Mouse (Mus musculus) urinary bladder, adult 2 months (tissue): ENCODE data around the gene Gm17728. TPM values are rescaled to one million over a fixed set of nuclear protein-coding genes. Genes with fewer than 3 reads are reported as not detected.
"Not testable (repeated sequence)": the region's sequence is repeated elsewhere in the genome, so short reads cannot be mapped to it uniquely, and the experiment has no call there.

ENCODE experiments used
- DNase-seq: peaks from one replicate; pipeline ENCODE4 v3.0.0; 2022; ENCODE audit warnings: low spot score
- polyA plus RNA-seq: library from polyadenylated mRNA; depleted of rRNA; stranded (reverse); fragments of >200 nt; gene quantifications from 2 replicates; pipeline ENCODE4 v1.2.3, GENCODE M21; 2012; rRNA removed

Gm17728 gene
- not detected in 2 replicates for polyA plus RNA-seq

DNA sequence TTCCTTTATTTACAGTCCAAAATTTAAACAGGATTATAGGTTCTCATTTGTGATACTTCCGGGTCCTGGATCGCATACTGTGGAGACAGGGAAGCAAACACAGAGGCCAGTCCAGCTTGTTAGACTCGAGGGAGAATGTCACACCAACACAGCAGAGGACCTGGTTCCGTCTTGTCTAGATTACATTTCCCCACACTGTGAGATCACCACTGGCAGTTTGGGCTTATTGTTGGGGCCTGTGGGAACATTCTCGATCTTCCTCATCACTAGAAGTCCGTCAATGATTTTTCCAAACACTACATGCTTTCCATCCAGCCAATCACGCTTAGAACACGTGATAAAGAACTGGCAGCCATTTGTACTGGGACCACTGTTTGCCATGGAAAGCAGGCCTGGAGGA lies at the start of gene Gm17728:
Gene Gm17728, plus strand, starts transcription at position 301 of the 400 bp plus-strand sequence.
- DNase-seq = not testable (repeated sequence)

- DNase-seq = no peak
Measured at GRCm38 (mm10) chr17:9397493-9397892, 24.4 kb upstream of the Gm17728 start.

- no peak for DNase-seq
Measured at GRCm38 (mm10) chr17:9398551-9398950, 23.3 kb upstream of the Gm17728 start.

GRCm38 (mm10) chr17:9403991-9404390 lies 17.9 kb upstream of the Gm17728 start:
- DNase-seq = no peak

DNA sequence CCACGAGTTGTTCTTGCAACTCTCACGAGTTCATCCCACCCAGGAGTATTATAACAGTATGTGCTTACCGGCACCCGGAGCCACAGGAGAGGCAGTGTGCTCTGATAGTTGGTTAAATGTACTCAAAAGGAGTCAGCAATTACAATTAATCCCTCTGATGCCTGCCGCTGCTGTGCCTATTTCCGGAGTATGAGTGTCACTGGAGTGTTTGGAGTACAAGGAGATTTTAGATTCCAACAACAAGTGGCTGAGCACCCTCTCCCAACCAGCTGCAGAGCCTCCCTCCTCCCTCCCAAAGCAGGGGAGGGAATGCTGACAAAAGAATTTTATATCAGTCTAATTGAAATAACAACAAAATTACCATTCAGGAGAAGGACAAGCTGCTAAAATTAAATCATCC lies 14.2 kb upstream of the Gm17728 start:
- no peak for DNase-seq

DNA sequence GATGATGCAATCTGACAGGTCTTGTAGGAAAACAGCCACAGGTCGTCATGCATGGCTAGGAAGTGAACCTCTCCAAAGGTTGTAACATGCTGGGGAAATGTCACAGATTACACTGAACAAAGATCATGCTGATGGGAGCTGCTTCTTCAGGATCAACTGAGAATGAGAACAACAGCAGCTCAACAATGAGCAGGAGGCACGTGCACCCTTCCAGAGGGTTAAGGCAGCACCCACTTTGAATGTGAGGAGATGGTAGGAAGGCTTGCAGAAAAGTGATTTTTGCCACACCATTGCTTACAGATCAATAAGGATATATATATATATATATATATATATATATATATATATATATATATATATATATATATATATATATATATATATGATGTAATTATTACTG lies 2.8 kb upstream of the Gm17728 start:
- DNase-seq = no peak

DNA sequence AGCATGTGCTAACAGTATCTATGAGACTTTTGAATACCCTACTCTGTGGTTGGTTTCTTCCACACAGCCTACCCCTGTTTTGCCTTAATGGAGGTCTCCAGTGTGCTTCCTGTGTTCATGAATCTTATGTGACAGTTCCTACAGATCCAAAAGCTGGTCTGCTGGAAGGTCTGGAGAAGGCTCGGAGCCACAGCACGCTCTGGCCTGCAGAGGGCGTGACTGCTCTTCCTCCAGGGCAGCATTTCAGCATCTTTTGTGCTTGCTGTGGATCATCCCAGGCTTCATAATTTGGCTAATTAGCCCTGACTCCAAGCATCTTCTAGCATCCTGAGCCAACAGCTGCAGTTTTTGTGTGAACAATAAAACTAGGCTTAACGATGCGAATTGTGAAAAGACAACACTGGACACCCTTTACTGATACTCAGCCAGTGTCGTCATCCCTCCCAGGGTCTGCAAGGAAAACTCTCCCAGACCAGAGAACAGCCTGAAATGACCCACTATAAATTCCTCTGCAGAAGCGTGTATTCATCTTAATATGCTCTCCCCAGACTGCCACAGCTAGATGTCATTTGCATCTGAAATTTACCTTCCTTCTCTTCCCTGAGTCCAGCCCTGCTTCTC lies 6.6 kb downstream of the Gm17728 start:
- DNase-seq = no peak

DNA sequence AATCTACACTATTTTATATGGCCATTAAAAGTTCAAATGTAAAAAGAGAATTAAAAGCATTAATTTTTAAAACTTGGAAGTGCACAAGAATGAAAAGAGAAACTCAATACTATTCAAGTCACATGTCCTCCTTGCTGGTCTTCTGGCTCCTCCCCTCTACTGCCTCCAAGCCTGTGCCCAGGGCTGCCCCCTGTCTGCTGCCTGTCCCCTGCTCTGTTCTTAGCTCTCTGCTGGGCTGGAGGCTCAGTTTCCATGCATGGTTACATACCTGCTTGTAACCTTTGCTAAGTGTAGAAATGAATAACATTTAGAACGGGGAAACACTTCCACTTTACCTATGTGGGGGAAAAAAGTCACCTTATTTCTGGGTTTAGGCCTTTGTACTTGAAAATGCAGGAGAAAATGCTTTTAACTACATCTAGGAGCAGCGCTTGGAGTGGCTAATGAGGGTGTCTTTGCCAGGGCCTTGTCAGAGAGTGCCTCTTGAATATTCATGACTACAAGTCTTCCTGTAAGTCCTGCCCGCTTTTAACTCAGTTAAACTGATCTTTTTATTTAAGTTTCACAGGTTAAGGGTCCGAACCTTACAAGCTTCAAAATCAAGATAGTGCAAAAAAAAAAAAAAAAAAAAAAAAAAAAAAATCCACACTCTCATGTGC lies 18.3 kb downstream of the Gm17728 start:
- DNase-seq = no peak

- no peak for DNase-seq
Measured at GRCm38 (mm10) chr17:9456406-9456805, 34.5 kb downstream of the Gm17728 start.

GRCm38 (mm10) chr17:9460904-9461303 lies 39.0 kb downstream of the Gm17728 start:
- DNase-seq = no peak

Other genes starting within 250 kb of the Gm17728 start
- gene Pabpc6, start 247.7 kb downstream of the Gm17728 start, polyA plus RNA-seq = not detected in 2 replicates